Mouse (Mus musculus) liver, postnatal 0 days (tissue): Measurements from ENCODE around the gene Wdr45. TPM values are rescaled to one million over a fixed set of nuclear protein-coding genes. Genes with fewer than 3 reads are reported as not detected.
A peak's percentile ranks its signal among the peaks of the same experiment; 100 is the strongest.

Experiments used
- ATAC-seq: fragments of 200-750 bp; cut with Nextera tagmentation; 2 replicates; pipeline ENCODE4 v1.8.0; 2017; ENCODE audit warnings: mild to moderate bottlenecking, moderate library complexity
- DNase-seq: peaks from one replicate; pipeline ENCODE4 v3.0.0-alpha.2; 2016
- H3K27ac ChIP-seq: fragments of 300-500 bp; sonication (generic); 2 replicates; pipeline ENCODE4 v1.5.1; 2014; ENCODE audit warnings: antibody characterized with exemption, moderate library complexity, mild to moderate bottlenecking, low read depth
- H3K27me3 ChIP-seq: fragments of 300-500 bp; sonication (generic); 2 replicates; pipeline ENCODE4 v1.6.1; 2014; ENCODE audit warnings: low read length, control low read depth, mixed read lengths; ENCODE audit not compliant: insufficient read depth
- H3K36me3 ChIP-seq: fragments of 300-500 bp; sonication (generic); replicated peaks from 2 replicates; pipeline ENCODE4 v1.6.1; 2014; ENCODE audit warnings: mild to moderate bottlenecking, control low read depth, low read length, moderate library complexity, mixed read lengths; ENCODE audit not compliant: insufficient read depth
- H3K4me1 ChIP-seq: fragments of 300-500 bp; sonication (generic); 2 replicates; pipeline ENCODE4 v1.6.1; 2014; ENCODE audit warnings: antibody characterized with exemption, mild to moderate bottlenecking, control low read depth; ENCODE audit not compliant: insufficient read depth
- H3K4me2 ChIP-seq: fragments of 300-500 bp; sonication (generic); 2 replicates; pipeline ENCODE4 v1.6.1; 2014; ENCODE audit warnings: low read depth, mild to moderate bottlenecking, low read length, moderate library complexity, mixed read lengths
- H3K4me3 ChIP-seq: fragments of 300-500 bp; sonication (generic); 2 replicates; pipeline ENCODE4 v1.5.1; 2014; ENCODE audit warnings: low read depth, low read length
- H3K9ac ChIP-seq: fragments of 300-500 bp; sonication (generic); replicated peaks from 2 replicates; pipeline ENCODE4 v1.6.1; 2014; ENCODE audit warnings: mild to moderate bottlenecking, moderate library complexity
- H3K9me3 ChIP-seq: fragments of 300-500 bp; sonication (generic); 2 replicates; pipeline ENCODE4 v1.6.1; 2016; ENCODE audit warnings: mild to moderate bottlenecking, control low read depth, low read length, mixed read lengths
- CTCF ChIP-seq: sonication (generic); IDR thresholded peaks from 2 replicates; pipeline ENCODE4 v1.5.1; 2016; ENCODE audit warnings: antibody characterized with exemption, low read depth
- EP300 ChIP-seq: IDR thresholded peaks from 2 replicates; pipeline ENCODE4 v1.6.1; 2016; ENCODE audit warnings: antibody characterized with exemption, low read depth, mild to moderate bottlenecking
- WGBS: fragments of 180-500 bp; shearing (Covaris S2); extraction: QIAGEN DNeasy Blood & Tissue Kit; methylation state at CpG from one replicate; pipeline ENCODE4 v1.1.7; 2014; ENCODE audit not compliant: insufficient replicate concordance; 5-methylcytosine and 5-hydroxymethylcytosine counted together
- polyA plus RNA-seq: library from polyadenylated mRNA; unstranded; fragments of >200 nt; fragmentation: Nextera tagmentation; extraction: Ambion mirVana; gene quantifications from 2 replicates; pipeline ENCODE4 v1.2.1, GENCODE M21; 2015

Wdr45 gene
- polyA plus RNA-seq, 1 experiment from 2014 or later: 17.4 TPM

DNA sequence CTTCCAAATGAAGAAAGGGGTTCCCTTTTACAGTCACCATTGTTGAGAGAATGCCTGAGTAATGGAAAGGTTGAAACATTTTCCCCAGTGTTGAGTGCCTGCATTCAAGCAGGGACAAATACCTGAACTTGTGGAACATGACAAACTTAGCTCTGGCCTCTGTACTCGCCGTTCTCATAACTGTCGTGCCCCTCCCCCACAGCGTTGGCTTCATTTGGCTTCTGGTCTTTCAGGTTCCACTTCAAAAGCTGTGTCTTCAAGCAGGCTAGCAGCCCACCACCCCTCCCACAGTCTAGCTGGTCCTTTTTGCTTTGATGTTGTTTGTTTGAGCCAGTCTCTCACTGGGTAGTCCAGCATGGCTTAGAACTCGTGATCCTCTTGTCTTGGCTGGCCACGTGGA is 41.4 kb upstream of the Wdr45 start:
- H3K9ac ChIP-seq: no peak overlapping the region
- ATAC-seq: no peak
- peaks cover 6% of the 10 kb centered on the region; the same call in 1 of the 2 replicates for H3K4me1 ChIP-seq
- no peak for DNase-seq
- WGBS: 46% methylated on average over 6 of the region's 6 CpGs
- no peak for TF ChIP-seq EP300
- TF ChIP-seq CTCF: no peak
- 0 out of 2 replicates have a peak overlapping the region, but pooled peaks have one; percentile 1 for H3K4me2 ChIP-seq
- no peaks in the 10 kb centered on the region for H3K36me3 ChIP-seq
- no peaks in the 10 kb centered on the region for H3K27me3 ChIP-seq
- H3K4me3 ChIP-seq: no peak overlapping the region
- no peak overlapping the region for H3K27ac ChIP-seq
- H3K9me3 ChIP-seq: no peaks in the 10 kb centered on the region

DNA sequence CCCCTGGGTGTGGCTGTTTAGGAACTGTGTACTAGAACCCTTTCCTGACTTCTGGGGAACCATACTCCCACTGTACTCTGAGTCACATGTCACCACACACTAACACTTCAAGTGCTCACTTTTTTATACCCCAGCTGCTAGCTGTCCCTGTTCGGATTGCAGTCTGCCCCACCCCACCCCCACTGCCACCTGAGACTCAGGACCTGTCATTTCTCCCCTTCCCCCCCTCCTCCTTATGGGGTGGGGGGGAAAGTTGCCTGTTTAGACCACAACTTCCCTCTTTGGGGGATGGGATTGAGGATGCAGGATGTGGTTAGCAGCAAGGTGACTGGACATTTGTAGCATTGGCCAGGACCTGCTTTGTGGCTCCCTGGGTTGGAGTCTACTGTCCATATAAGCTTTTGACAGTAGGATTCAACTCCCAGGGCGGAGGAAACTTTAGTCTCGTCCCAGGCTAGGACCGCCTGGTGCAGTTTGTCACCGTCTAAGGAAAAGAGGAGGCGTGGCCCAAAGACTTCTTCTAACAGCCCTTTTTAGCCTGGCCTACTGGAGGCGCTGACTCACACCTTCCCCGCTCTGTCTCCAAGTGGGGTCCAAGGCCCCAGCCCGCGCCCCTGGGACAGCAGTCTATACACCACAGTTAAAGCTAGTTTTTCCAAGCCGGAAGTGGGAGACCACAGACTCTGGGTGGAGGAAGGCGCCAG is 40.4 kb upstream of the Wdr45 start:
- peak; percentile 33 for ATAC-seq
- Histone ChIP-seq H3K27ac (peak overlapping the region; percentile 62), H3K36me3 (no peaks in the 10 kb centered on the region), H3K4me1 (peaks cover 6% of the 10 kb centered on the region; the same call in 1 of the 2 replicates), H3K4me2 (peak overlapping the region; percentile 66), H3K9me3 (no peaks in the 10 kb centered on the region), H3K4me3 (peak overlapping the region; percentile 25; the same call in 1 of the 2 replicates), H3K9ac (no peak overlapping the region), H3K27me3 (no peaks in the 10 kb centered on the region)
- peak; percentile 41 for DNase-seq
- TF ChIP-seq EP300 (no peak), CTCF (no peak)
- WGBS: 20% methylated on average over 12 of the region's 12 CpGs

DNA sequence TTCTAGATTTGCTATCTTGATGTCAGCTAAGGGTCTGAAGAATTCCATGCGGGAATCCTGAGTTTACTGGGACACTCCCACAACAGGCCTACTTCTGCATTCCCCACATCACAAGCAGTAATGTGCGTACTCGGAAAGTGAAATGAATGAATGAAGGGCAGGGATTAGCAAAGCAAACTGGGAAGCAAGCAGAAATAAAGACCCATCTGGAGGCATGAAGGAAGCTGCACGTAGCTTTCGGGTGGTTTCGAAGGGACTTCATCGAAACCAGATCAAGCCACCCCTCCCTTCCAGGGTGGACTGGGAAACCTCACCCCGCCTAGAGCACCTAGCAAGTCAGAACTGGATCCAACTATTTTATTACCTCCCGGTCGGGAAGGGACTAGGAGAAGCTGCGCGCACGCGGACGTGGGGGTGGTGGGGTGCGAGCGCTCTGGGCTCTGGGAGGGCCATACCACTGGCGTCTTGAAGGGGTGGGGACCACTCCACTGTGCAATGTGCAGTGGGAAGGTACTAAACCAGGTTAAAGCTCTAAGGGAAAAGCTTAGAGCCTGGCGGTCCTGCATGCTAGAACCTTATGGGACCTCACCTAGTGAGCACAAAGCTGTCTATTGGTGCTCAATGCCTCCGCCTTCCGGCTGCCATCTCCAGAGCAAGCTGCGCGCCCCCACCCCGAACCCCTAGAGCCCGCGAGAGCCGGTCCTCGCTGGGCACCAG is 39.7 kb upstream of the Wdr45 start:
- H3K4me3 ChIP-seq: peak overlapping the region; percentile 25
- H3K27ac ChIP-seq: peak overlapping the region; percentile 62
- H3K4me1 ChIP-seq: peaks cover 6% of the 10 kb centered on the region
- ATAC-seq: 0 out of 2 replicates have a peak, but pooled peaks have one; percentile 6
- 30% methylated on average over 27 of the region's 28 CpGs for WGBS
- no peak for DNase-seq
- H3K36me3 ChIP-seq: no peaks in the 10 kb centered on the region
- no peak for TF ChIP-seq CTCF
- H3K9ac ChIP-seq: peak overlapping the region; percentile 13; the same call in 1 of the 2 replicates
- no peaks in the 10 kb centered on the region for H3K9me3 ChIP-seq
- no peaks in the 10 kb centered on the region for H3K27me3 ChIP-seq
- H3K4me2 ChIP-seq: peak overlapping the region; percentile 66

DNA sequence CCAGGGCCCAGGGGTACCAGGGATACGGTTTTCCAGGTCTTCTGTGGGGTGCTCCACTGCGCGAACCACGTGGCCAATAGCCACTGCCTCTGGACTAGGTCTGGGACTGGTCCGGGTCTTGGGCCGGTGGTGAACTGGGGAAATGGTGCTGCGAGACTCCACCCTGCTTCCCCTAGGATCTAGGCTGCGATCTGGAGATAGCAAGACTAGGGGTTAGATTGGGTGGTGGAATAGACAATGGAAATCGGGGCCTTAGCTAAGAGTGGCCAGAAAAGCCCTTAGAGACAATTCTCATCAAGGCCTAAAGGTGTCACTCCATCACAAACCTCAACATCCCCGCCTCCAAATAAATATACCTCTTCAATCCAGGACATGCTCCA is 39.1 kb upstream of the Wdr45 start:
- Histone ChIP-seq H3K4me2 (peak overlapping the region; percentile 66), H3K27ac (no peak overlapping the region), H3K4me3 (peak overlapping the region; percentile 25), H3K9me3 (no peaks in the 10 kb centered on the region), H3K27me3 (no peaks in the 10 kb centered on the region), H3K9ac (0 out of 2 replicates have a peak overlapping the region, but pooled peaks have one; percentile 13), H3K36me3 (no peaks in the 10 kb centered on the region), H3K4me1 (peaks cover 6% of the 10 kb centered on the region)
- TF ChIP-seq CTCF (no peak), EP300 (no peak)
- DNase-seq: no peak
- ATAC-seq: no peak
- WGBS: 25% methylated on average over 10 of the region's 10 CpGs

DNA sequence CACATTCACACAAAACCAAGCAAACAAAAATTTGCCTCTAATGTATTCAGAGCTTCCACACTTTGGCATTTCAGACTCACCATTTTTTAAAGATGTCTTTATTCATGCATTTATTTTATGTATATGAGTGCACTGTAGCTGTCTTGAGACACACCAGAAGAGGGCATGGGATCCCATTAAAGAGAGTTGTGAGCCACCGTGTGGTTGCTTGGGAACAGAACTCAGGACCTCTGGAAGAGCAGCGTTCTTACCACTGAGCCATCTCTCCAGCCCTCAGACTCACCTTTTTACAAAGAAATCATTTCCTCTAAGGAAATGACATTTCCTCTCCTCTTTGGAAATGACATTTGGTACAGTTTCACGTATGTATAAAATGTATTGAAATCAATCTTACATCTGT is 35.1 kb upstream of the Wdr45 start:
- ATAC-seq (no peak), DNase-seq (no peak)
- WGBS: 29% methylated on average over 3 of the region's 3 CpGs
- Histone ChIP-seq H3K4me1 (peaks cover under 1% of the 10 kb centered on the region), H3K36me3 (no peaks in the 10 kb centered on the region), H3K9me3 (no peaks in the 10 kb centered on the region), H3K27ac (no peak overlapping the region), H3K4me2 (no peak overlapping the region; the same call in 1 of the 2 replicates), H3K4me3 (no peak overlapping the region), H3K27me3 (no peaks in the 10 kb centered on the region), H3K9ac (no peak overlapping the region)
- TF ChIP-seq CTCF (peak; percentile 17; the same call in 1 of the 2 replicates), EP300 (no peak)

DNA sequence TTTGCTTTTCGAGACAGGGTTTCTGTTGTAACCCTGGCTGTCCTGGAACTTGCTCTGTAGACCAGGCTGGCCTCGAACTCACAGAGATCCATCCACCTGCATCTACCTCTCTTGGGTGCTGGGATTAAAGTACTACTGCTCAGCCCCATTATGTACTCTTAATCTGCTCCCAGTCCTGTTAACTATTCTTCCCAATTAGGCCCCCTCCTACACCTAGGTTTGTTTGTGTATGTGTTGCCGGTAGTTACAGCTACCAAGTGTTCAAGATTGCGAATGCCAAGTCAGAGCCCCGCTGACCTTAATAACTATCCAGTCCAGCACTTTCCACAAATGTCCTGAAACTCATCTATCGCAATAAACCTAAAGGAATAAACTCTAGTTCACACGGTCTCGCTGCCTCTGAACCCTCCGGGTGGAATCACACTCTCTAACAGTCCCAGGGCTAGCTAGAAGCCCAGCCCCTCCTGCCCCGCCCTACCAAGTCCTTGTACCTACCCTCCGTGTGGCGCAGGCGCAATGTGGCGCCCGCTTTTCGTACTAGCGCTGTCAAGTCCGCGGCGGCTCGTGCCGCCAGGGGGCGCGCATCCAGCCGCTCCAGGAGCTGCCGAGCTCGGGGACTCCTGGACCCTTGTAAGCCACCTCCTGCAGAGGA is 34.6 kb upstream of the Wdr45 start:
- no peak overlapping the region for H3K9ac ChIP-seq

More for the DNA sequence above, 34.6 kb upstream of the Wdr45 start:
- TF ChIP-seq EP300: no peak
- peak; percentile 87 for TF ChIP-seq CTCF
- H3K27ac ChIP-seq: no peak overlapping the region
- peak; percentile 90 for DNase-seq
- no peaks in the 10 kb centered on the region for H3K27me3 ChIP-seq
- ATAC-seq: peak; percentile 96
- H3K36me3 ChIP-seq: no peaks in the 10 kb centered on the region
- H3K4me1 ChIP-seq: no peaks in the 10 kb centered on the region; the same call in 1 of the 2 replicates
- H3K4me2 ChIP-seq: peak overlapping the region; percentile 70
- peak overlapping the region; percentile 29 for H3K4me3 ChIP-seq
- WGBS: 14% methylated on average over 27 of the region's 27 CpGs
- no peaks in the 10 kb centered on the region for H3K9me3 ChIP-seq
